Mouse (Mus musculus) neural tube, embryonic 14.5 days (tissue): ENCODE data around the gene Cramp1l. TPM values are rescaled to one million over a fixed set of nuclear protein-coding genes. Genes with fewer than 3 reads are reported as not detected.
"Not testable (repeated sequence)": the region's sequence is repeated elsewhere in the genome, so short reads cannot be mapped to it uniquely, and the experiment has no call there.

ENCODE experiments used
- ATAC-seq: fragments of 200-750 bp; cut with Nextera tagmentation; 2 replicates; pipeline ENCODE4 v1.8.0; 2017; ENCODE audit warnings: low read depth, mild to moderate bottlenecking, moderate TSS enrichment, moderate library complexity
- H3K27ac ChIP-seq: fragments of 300-500 bp; sonication (generic); 2 replicates; pipeline ENCODE4 v1.5.1; 2014; ENCODE audit warnings: low read depth, mild to moderate bottlenecking, control low read depth, low read length, moderate library complexity, mixed read lengths
- H3K27me3 ChIP-seq: fragments of 300-500 bp; sonication (generic); 2 replicates; pipeline ENCODE4 v1.6.1; 2014; ENCODE audit warnings: low read length; ENCODE audit not compliant: control insufficient read depth, insufficient read depth
- H3K36me3 ChIP-seq: fragments of 300-500 bp; sonication (generic); 2 replicates; pipeline ENCODE4 v1.6.1; 2014; ENCODE audit warnings: low read length, mixed read lengths; ENCODE audit not compliant: control insufficient read depth, insufficient read depth
- H3K4me1 ChIP-seq: fragments of 300-500 bp; sonication (generic); 2 replicates; pipeline ENCODE4 v1.6.1; 2014; ENCODE audit warnings: low read length; ENCODE audit not compliant: control insufficient read depth, insufficient read depth
- H3K4me2 ChIP-seq: fragments of 300-500 bp; sonication (generic); 2 replicates; pipeline ENCODE4 v1.6.1; 2014; ENCODE audit warnings: mild to moderate bottlenecking, low read depth, low read length, control low read depth
- H3K4me3 ChIP-seq: fragments of 300-500 bp; sonication (generic); 2 replicates; pipeline ENCODE4 v1.5.1; 2014; ENCODE audit warnings: low read depth, low read length, control low read depth, mixed read lengths
- H3K9ac ChIP-seq: fragments of 300-500 bp; sonication (generic); replicated peaks from 2 replicates; pipeline ENCODE4 v1.6.1; 2014; ENCODE audit warnings: low read depth, mild to moderate bottlenecking, control low read depth, low read length, mixed read lengths
- H3K9me3 ChIP-seq: fragments of 300-500 bp; sonication (generic); 2 replicates; pipeline ENCODE4 v1.6.1; 2016; ENCODE audit warnings: low read length; ENCODE audit not compliant: control insufficient read depth
- WGBS: fragments of 180-500 bp; shearing (Covaris S2); extraction: QIAGEN DNeasy Blood & Tissue Kit; methylation state at CpG from one replicate; pipeline ENCODE4 v1.1.7; 2014; 5-methylcytosine and 5-hydroxymethylcytosine counted together
- polyA plus RNA-seq: library from polyadenylated mRNA; unstranded; fragments of >200 nt; fragmentation: Nextera tagmentation; extraction: Ambion mirVana; gene quantifications from 2 replicates; pipeline ENCODE4 v1.2.1, GENCODE M21; 2014

Gene Cramp1l
- polyA plus RNA-seq, 1 experiment from 2014 or later = 10.1 TPM

DNA sequence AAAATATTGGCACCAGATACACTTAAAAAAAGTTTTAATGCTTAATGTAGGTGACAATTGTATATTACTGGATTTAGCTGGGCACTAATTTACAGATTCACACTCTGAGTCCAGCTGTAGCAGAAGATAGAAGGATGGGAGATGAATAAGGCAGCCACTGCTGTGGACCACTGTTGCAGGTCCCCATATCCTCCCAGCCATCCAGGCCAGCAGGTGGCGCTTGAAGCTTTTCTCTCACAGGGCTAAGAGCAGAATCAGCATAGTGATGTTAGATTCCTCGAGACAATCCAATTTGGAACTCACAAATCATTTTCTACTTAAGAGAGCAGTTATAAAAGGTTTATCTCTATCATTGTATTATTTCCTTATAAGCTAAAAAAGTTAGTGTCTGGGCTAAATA, 73.1 kb downstream of the Cramp1l start:
- not testable (repeated sequence) for H3K27me3 ChIP-seq, H3K4me1 ChIP-seq, H3K27ac ChIP-seq, H3K4me3 ChIP-seq, H3K4me2 ChIP-seq, H3K9ac ChIP-seq, H3K9me3 ChIP-seq
- 0 out of 2 replicates have a peak, but pooled peaks have one; percentile 69 for ATAC-seq
- 22% methylated on average over 2 of the region's 2 CpGs for WGBS
- peaks cover 21% of the 10 kb centered on the region for H3K36me3 ChIP-seq

- Histone ChIP-seq H3K36me3 (no peaks in the 10 kb centered on the region), H3K4me2 (peak overlapping the region; percentile 77), H3K9ac (peak overlapping the region; percentile 53; the same call in 1 of the 2 replicates), H3K27me3 (no peaks in the 10 kb centered on the region), H3K9me3 (no peaks in the 10 kb centered on the region), H3K4me3 (peak overlapping the region; percentile 92), H3K27ac (peak overlapping the region; percentile 83), H3K4me1 (peaks cover 19% of the 10 kb centered on the region)
- ATAC-seq = no peak
- WGBS = 47% methylated on average over 6 of the region's 6 CpGs
Measured at GRCm38 (mm10) chr17:24937266-24937665, 78.3 kb downstream of the Cramp1l start.

DNA sequence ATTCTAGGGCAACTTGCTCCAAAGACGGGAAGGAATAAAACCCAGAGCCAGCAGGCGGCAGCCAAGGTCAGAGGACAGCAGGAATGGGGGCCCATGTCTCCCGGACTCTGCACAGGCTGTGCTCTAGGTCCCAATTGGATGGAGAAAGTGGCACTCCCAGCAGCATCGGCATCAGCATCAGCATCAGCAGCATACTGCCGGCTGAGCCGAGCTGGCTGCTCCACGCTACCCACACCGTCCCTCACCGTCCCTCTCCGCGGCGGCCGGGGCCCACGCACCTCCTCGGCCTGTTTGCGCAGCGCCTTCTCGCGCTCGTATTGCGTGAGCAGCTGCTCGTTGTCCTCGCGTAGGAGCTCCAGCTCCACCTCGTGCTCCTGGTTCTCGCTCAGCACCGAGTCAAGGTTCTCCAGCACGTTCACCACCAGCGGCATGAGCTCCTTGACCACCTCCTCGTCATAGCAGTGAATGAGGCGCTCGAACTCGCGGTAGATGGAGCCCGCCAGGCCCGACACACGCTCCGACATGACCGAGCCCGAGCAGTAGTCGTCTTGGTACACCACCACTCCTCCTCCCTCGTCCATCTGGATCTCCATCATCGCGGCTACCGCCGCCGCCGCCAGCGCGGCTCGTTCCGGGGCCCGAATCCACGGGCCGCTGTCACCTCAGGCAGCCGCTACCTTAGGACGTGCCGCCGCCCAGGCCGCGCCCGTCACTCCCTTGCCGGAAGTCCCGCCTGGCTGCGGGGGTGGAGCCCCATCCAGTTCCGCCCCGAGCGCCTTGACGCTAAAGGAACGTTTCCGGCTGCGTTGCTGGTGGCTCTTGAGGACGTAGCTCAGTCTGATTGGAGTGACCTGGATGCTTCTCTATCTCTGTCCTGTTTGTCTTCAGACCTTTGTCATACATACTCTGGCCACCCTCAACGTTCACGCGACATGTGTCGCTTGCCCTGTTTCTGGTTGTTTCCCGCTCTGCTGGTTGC, 79.0 kb downstream of the Cramp1l start, which contains the start of gene Mapk8ip3:
Gene Mapk8ip3, minus strand, starts transcription at position 719 of the 979 bp plus-strand sequence.
- Histone ChIP-seq H3K27me3 (no peaks in the 10 kb centered on the region), H3K4me2 (peak within 1 kb of the TSS; percentile 77), H3K27ac (peak within 1 kb of the TSS; percentile 83), H3K36me3 (no peaks in the 10 kb centered on the region), H3K9ac (peak within 1 kb of the TSS; percentile 82), H3K4me3 (peak within 1 kb of the TSS; percentile 92), H3K4me1 (peaks cover 19% of the 10 kb centered on the region), H3K9me3 (no peaks in the 10 kb centered on the region)
- 1% methylated on average over 78 of the region's 78 CpGs for WGBS
- peak; percentile 99 for ATAC-seq

GRCm38 (mm10) chr17:24935666-24936065, 79.9 kb downstream of the Cramp1l start:
- Histone ChIP-seq H3K4me3 (peak overlapping the region; percentile 92), H3K4me1 (peaks cover 19% of the 10 kb centered on the region), H3K27me3 (no peaks in the 10 kb centered on the region), H3K9ac (peak overlapping the region; percentile 82), H3K36me3 (no peaks in the 10 kb centered on the region), H3K27ac (no peak overlapping the region), H3K4me2 (peak overlapping the region; percentile 77), H3K9me3 (no peaks in the 10 kb centered on the region)
- ATAC-seq = no peak

- H3K9ac ChIP-seq = peak overlapping the region; percentile 82; the same call in 1 of the 2 replicates
- peaks cover 19% of the 10 kb centered on the region for H3K4me1 ChIP-seq
- H3K4me2 ChIP-seq = peak overlapping the region; percentile 77; the same call in 1 of the 2 replicates
- H3K4me3 ChIP-seq = peak overlapping the region; percentile 92; the same call in 1 of the 2 replicates
- H3K36me3 ChIP-seq = no peaks in the 10 kb centered on the region
- H3K27ac ChIP-seq = no peak overlapping the region
- no peaks in the 10 kb centered on the region for H3K9me3 ChIP-seq
- WGBS = 89% methylated on average over 4 of the region's 4 CpGs
- ATAC-seq = no peak
- no peaks in the 10 kb centered on the region for H3K27me3 ChIP-seq
Measured at GRCm38 (mm10) chr17:24934926-24935325, 80.7 kb downstream of the Cramp1l start.

DNA sequence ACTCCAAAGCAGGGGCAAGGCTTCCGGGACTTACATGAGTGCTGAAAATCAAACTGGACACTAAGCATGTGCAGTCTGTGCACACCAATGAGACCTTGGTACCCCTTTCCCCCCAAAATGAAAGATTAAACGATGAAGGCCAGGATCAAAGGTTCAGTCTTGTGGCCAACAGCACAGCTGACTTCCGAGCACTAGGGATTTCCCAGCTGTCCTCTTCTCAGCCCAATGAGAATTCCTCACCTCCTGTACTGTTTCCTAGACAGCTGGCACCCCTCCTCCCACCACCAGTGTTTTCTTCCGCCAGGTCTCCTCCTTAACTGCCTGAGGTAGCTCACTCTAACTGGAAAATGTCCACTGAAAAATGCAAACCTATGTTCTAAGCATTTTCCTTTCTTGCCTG, 82.4 kb downstream of the Cramp1l start:
- no peak overlapping the region for H3K27ac ChIP-seq
- H3K4me3 ChIP-seq = no peak overlapping the region
- no peak overlapping the region for H3K9ac ChIP-seq
- ATAC-seq = no peak
- H3K9me3 ChIP-seq = no peaks in the 10 kb centered on the region
- H3K36me3 ChIP-seq = no peaks in the 10 kb centered on the region
- no peak overlapping the region for H3K4me2 ChIP-seq
- 71% methylated on average over 4 of the region's 4 CpGs for WGBS
- no peaks in the 10 kb centered on the region for H3K27me3 ChIP-seq
- peaks cover 19% of the 10 kb centered on the region for H3K4me1 ChIP-seq

DNA sequence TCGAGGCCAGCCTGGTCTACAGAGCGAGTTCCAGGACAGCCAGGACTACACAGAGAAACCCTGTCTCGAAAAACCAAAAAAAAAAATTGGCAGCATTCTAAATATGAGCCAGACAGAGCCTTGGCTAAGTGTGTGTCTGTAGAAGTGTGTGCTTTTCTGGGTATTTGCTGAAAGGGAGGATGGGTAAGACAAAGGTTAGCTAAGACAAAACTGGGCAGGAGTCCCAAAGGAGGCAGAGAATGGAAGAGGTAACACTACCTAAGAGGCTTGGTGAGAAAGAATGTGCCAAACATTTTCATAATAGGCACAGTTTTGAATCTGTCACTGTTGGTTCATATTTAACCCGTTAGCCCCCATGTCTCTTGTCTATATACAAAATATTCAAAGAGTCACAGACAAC, 83.2 kb downstream of the Cramp1l start:
- no peak for ATAC-seq
- H3K4me1 ChIP-seq = peaks cover 19% of the 10 kb centered on the region
- no peaks in the 10 kb centered on the region for H3K9me3 ChIP-seq
- no peak overlapping the region for H3K4me2 ChIP-seq
- 0 out of 2 replicates have a peak, but pooled peaks cover 4% of the 10 kb centered on the region for H3K36me3 ChIP-seq
- no peaks in the 10 kb centered on the region for H3K27me3 ChIP-seq
- H3K27ac ChIP-seq = no peak overlapping the region
- H3K4me3 ChIP-seq = no peak overlapping the region
- 96% methylated on average over 4 of the region's 4 CpGs for WGBS
- H3K9ac ChIP-seq = no peak overlapping the region

DNA sequence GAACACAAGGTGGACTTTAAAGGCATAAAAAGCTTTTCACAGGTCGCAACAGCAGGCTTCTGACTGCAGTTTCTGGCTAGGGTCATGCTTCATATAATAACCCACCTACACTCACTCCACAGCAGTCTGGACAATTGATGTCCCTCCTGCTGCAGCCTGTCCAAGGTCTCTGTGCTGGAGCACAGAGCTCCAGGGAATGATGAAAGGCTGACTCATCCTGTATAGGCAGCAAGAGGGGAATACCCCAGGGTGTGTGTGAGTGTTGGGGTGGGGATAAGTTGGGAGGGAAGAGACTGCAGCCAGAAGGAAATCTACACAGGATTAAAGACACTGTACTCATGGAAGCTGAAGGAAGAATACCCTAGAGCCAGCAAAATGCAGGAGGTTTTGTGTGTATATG, 86.1 kb downstream of the Cramp1l start:
- 90% methylated on average over 1 of the region's 1 CpGs for WGBS

GRCm38 (mm10) chr17:24923246-24923645, 92.3 kb downstream of the Cramp1l start:
- 92% methylated on average over 1 of the region's 1 CpGs for WGBS
- Histone ChIP-seq H3K27me3 (no peaks in the 10 kb centered on the region), H3K9me3 (no peaks in the 10 kb centered on the region), H3K4me2 (no peak overlapping the region), H3K36me3 (peaks cover 87% of the 10 kb centered on the region), H3K9ac (no peak overlapping the region), H3K27ac (no peak overlapping the region), H3K4me1 (no peaks in the 10 kb centered on the region), H3K4me3 (no peak overlapping the region)
- ATAC-seq = no peak

More for the DNA sequence above, 86.1 kb downstream of the Cramp1l start:
- Histone ChIP-seq H3K4me2 (no peak overlapping the region), H3K9ac (no peak overlapping the region), H3K4me3 (no peak overlapping the region), H3K27ac (no peak overlapping the region), H3K36me3 (peaks cover 25% of the 10 kb centered on the region), H3K9me3 (no peaks in the 10 kb centered on the region), H3K4me1 (peaks cover 5% of the 10 kb centered on the region; the same call in 1 of the 2 replicates), H3K27me3 (no peaks in the 10 kb centered on the region)
- no peak for ATAC-seq
